Mouse (Mus musculus): ENCODE measurements around the gene L2hgdh. TPM values are rescaled to one million over a fixed set of nuclear protein-coding genes. Genes with fewer than 3 reads are reported as not detected.
"Not testable (repeated sequence)": the region's sequence is repeated elsewhere in the genome, so short reads cannot be mapped to it uniquely, and the experiment has no call there.

Gene L2hgdh
- total and polyA plus RNA-seq, 2 experiments from 2014 or later = 10.2 to 12.2 TPM

GRCm38 (mm10) chr12:69674576-69675537, 49.8 kb downstream of the L2hgdh start:
- no peak overlapping the region for H3K4me2 ChIP-seq (ENCODE audit: low read depth, low read length)
- no peaks in the 10 kb centered on the region for H3K36me3 ChIP-seq (ENCODE audit: insufficient read depth, low read length)
- no peak overlapping the region for H3K9ac ChIP-seq (replicated peaks; ENCODE audit: low read length)
- no peak for ATAC-seq
- H3K4me1 ChIP-seq (ENCODE audit: insufficient read depth, low read length) = no peaks in the 10 kb centered on the region
- WGBS = 83% methylated on average over 10 of the region's 10 CpGs
- no peaks in the 10 kb centered on the region for H3K9me3 ChIP-seq (ENCODE audit: low read length)
- no peak overlapping the region for H3K4me3 ChIP-seq (ENCODE audit: low read length)
- no peak overlapping the region for H3K27ac ChIP-seq
- DNase-seq (ENCODE audit: low spot score) = no peak
- H3K27me3 ChIP-seq (ENCODE audit: insufficient read depth, low read length) = no peaks in the 10 kb centered on the region
- TF ChIP-seq CTCF (IDR thresholded peaks at IDR 0.05; ENCODE audit: low read depth) = no peak

- no peaks in the 10 kb centered on the region for H3K4me1 ChIP-seq (ENCODE audit: insufficient read depth, low read length)
- TF ChIP-seq CTCF (IDR thresholded peaks at IDR 0.05; ENCODE audit: low read depth) = no peak
- H3K27ac ChIP-seq = no peak overlapping the region
- no peak overlapping the region for H3K9ac ChIP-seq (replicated peaks; ENCODE audit: low read length)
- no peaks in the 10 kb centered on the region for H3K36me3 ChIP-seq (ENCODE audit: insufficient read depth, low read length)
- WGBS = 32% methylated on average over 1 of the region's 1 CpGs
- H3K9me3 ChIP-seq (ENCODE audit: low read length) = no peaks in the 10 kb centered on the region
- H3K27me3 ChIP-seq (ENCODE audit: insufficient read depth, low read length) = no peaks in the 10 kb centered on the region
- no peak for ATAC-seq
- DNase-seq (ENCODE audit: low spot score) = no peak
- no peak overlapping the region for H3K4me2 ChIP-seq (ENCODE audit: low read depth, low read length)
- H3K4me3 ChIP-seq (ENCODE audit: low read length) = no peak overlapping the region
Measured at GRCm38 (mm10) chr12:69674176-69674575, 50.5 kb downstream of the L2hgdh start.

GRCm38 (mm10) chr12:69666721-69667120, 58.0 kb downstream of the L2hgdh start:
- TF ChIP-seq CTCF (IDR thresholded peaks at IDR 0.05; ENCODE audit: low read depth) = no peak
- no peak overlapping the region for H3K4me2 ChIP-seq (ENCODE audit: low read depth, low read length)
- ATAC-seq = no peak

GRCm38 (mm10) chr12:69661658-69662057, 63.0 kb downstream of the L2hgdh start:
- DNase-seq (ENCODE audit: low spot score) (no peak), ATAC-seq (no peak)
- Histone ChIP-seq H3K4me2 (ENCODE audit: low read depth, low read length) (no peak overlapping the region), H3K9ac (replicated peaks; ENCODE audit: low read length) (no peak overlapping the region), H3K4me1 (ENCODE audit: insufficient read depth, low read length) (no peaks in the 10 kb centered on the region), H3K9me3 (ENCODE audit: low read length) (no peaks in the 10 kb centered on the region), H3K27me3 (ENCODE audit: insufficient read depth, low read length) (no peaks in the 10 kb centered on the region), H3K27ac (no peak overlapping the region), H3K4me3 (ENCODE audit: low read length) (no peak overlapping the region), H3K36me3 (ENCODE audit: insufficient read depth, low read length) (no peaks in the 10 kb centered on the region)
- TF ChIP-seq CTCF (IDR thresholded peaks at IDR 0.05; ENCODE audit: low read depth) = no peak
- 98% methylated on average over 5 of the region's 5 CpGs for WGBS

More at GRCm38 (mm10) chr12:69666721-69667120, 58.0 kb downstream of the L2hgdh start:
- no peaks in the 10 kb centered on the region for H3K36me3 ChIP-seq (ENCODE audit: insufficient read depth, low read length)
- DNase-seq (ENCODE audit: low spot score) = no peak
- no peak overlapping the region for H3K9ac ChIP-seq (replicated peaks; ENCODE audit: low read length)
- H3K27me3 ChIP-seq (ENCODE audit: insufficient read depth, low read length) = no peaks in the 10 kb centered on the region
- H3K27ac ChIP-seq = no peak overlapping the region
- no peak overlapping the region for H3K4me3 ChIP-seq (ENCODE audit: low read length)
- no peaks in the 10 kb centered on the region for H3K9me3 ChIP-seq (ENCODE audit: low read length)
- H3K4me1 ChIP-seq (ENCODE audit: insufficient read depth, low read length) = no peaks in the 10 kb centered on the region
- WGBS = 98% methylated on average over 5 of the region's 5 CpGs

- ATAC-seq (peak; percentile 88), DNase-seq (ENCODE audit: low spot score) (peak; percentile 7)
- H3K27me3 ChIP-seq (ENCODE audit: insufficient read depth, low read length); H3K4me1 ChIP-seq (ENCODE audit: insufficient read depth, low read length); H3K9me3 ChIP-seq (ENCODE audit: low read length); H3K4me3 ChIP-seq (ENCODE audit: low read length); H3K27ac ChIP-seq; H3K36me3 ChIP-seq (ENCODE audit: insufficient read depth, low read length); H3K9ac ChIP-seq (replicated peaks; ENCODE audit: low read length); H3K4me2 ChIP-seq (ENCODE audit: low read depth, low read length): not testable (repeated sequence)
Measured at GRCm38 (mm10) chr12:69653973-69654372, 70.7 kb downstream of the L2hgdh start.

GRCm38 (mm10) chr12:69649511-69649910, 75.2 kb downstream of the L2hgdh start:
- H3K4me1 ChIP-seq (ENCODE audit: insufficient read depth, low read length) = no peaks in the 10 kb centered on the region
- no peak for ATAC-seq
- 84% methylated on average over 8 of the region's 8 CpGs for WGBS
- H3K9ac ChIP-seq (replicated peaks; ENCODE audit: low read length) = no peak overlapping the region
- H3K27me3 ChIP-seq (ENCODE audit: insufficient read depth, low read length) = no peaks in the 10 kb centered on the region
- DNase-seq (ENCODE audit: low spot score) = no peak
- no peak overlapping the region for H3K4me2 ChIP-seq (ENCODE audit: low read depth, low read length)
- H3K4me3 ChIP-seq (ENCODE audit: low read length) = no peak overlapping the region
- H3K9me3 ChIP-seq (ENCODE audit: low read length) = 0 out of 2 replicates have a peak, but pooled peaks cover 3% of the 10 kb centered on the region
- H3K27ac ChIP-seq = no peak overlapping the region
- no peak for TF ChIP-seq CTCF (IDR thresholded peaks at IDR 0.05; ENCODE audit: low read depth)
- peaks cover 17% of the 10 kb centered on the region; the same call in 1 of the 2 replicates for H3K36me3 ChIP-seq (ENCODE audit: insufficient read depth, low read length)
